Mouse (Mus musculus): Measurements from ENCODE around the gene Eif3b. TPM values are rescaled to one million over a fixed set of nuclear protein-coding genes. Genes with fewer than 3 reads are reported as not detected.

Gene Eif3b
- polyA plus RNA-seq, 1 experiment from 2014 or later, result 210 TPM

Small RNA genes within 50 kb of the gene (microRNA-seq; reads per million reads assigned to microRNA genes)
- gene Mir7038, result not detected

Other genes with a start within 250 kb of the Eif3b start
- 51.5 and 57.4 TPM in 2 replicates for gene Mad1l1, start 97.8 kb upstream of the Eif3b start, polyA plus RNA-seq (2014; fragmentation: Nextera tagmentation; extraction: Ambion mirVana)
- gene Nudt1, start 97.7 kb upstream of the Eif3b start, polyA plus RNA-seq (2014; fragmentation: Nextera tagmentation; extraction: Ambion mirVana), result 58.1 and 58.8 TPM in 2 replicates
- gene Mrm2, start 87.4 kb upstream of the Eif3b start, polyA plus RNA-seq (2014; fragmentation: Nextera tagmentation; extraction: Ambion mirVana), result 23.5 and 27.3 TPM in 2 replicates
- gene Snx8, start 30.1 kb upstream of the Eif3b start, polyA plus RNA-seq (2014; fragmentation: Nextera tagmentation; extraction: Ambion mirVana), result 9.7 and 10.1 TPM in 2 replicates
- not detected in 2 replicates for gene Gm4869, start 26.3 kb downstream of the Eif3b start, polyA plus RNA-seq (2014; fragmentation: Nextera tagmentation; extraction: Ambion mirVana)
- 11.9 and 16.6 TPM in 2 replicates for gene Chst12, start 86.2 kb downstream of the Eif3b start, polyA plus RNA-seq (2014; fragmentation: Nextera tagmentation; extraction: Ambion mirVana)
- not detected in 2 replicates for gene Grifin, start 145.7 kb downstream of the Eif3b start, polyA plus RNA-seq (2014; fragmentation: Nextera tagmentation; extraction: Ambion mirVana)
- gene Lfng, start 188.0 kb downstream of the Eif3b start, polyA plus RNA-seq (2014; fragmentation: Nextera tagmentation; extraction: Ambion mirVana), result 9.0 and 10.8 TPM in 2 replicates
- gene Ttyh3, start 229.7 kb downstream of the Eif3b start, polyA plus RNA-seq (2014; fragmentation: Nextera tagmentation; extraction: Ambion mirVana), result 51.4 and 58.3 TPM in 2 replicates

All from limb, embryonic 11.5 days (tissue).